Mouse (Mus musculus) left cerebral cortex, adult 6 months (tissue): ENCODE measurements around the gene Rcn2. TPM values are rescaled to one million over a fixed set of nuclear protein-coding genes. Genes with fewer than 3 reads are reported as not detected.

Source experiments
- long read RNA-seq, 2 experiments: library from polyadenylated mRNA; unstranded; transcript quantifications; one replicate each; pipeline ENCODE4 v2.0.0; 2019 to 2020
- polyA plus RNA-seq: library from polyadenylated mRNA; unstranded; fragments of <200 nt; fragmentation: Nextera tagmentation; gene quantifications from 2 replicates; pipeline ENCODE4 v1.2.3, GENCODE M21; 2021

Gene Rcn2
- polyA plus RNA-seq: 128 and 143 TPM in 2 replicates
- long read RNA-seq, experiment 1, transcript Rcn2-201 (7 exons, 2,024 nt): major isoform, 1,097 of 1,174 reads
- long read RNA-seq, experiment 1, partial matches to known transcripts: 30 of 1,174 reads
- long read RNA-seq, experiment 1, other reads (novel, unspliced or antisense): 46 of 1,174 reads
- long read RNA-seq, experiment 2, transcript Rcn2-201 (7 exons, 2,024 nt): major isoform, 234 of 290 reads
- long read RNA-seq, experiment 2, partial matches to known transcripts: 45 of 290 reads
- long read RNA-seq, experiment 2, other reads (novel, unspliced or antisense): 10 of 290 reads

GRCm38 (mm10) chr9:56041372-56042180 lies at the start of gene Rcn2:
TSS of gene Rcn2 (plus strand) at chr9:56041845.

DNA sequence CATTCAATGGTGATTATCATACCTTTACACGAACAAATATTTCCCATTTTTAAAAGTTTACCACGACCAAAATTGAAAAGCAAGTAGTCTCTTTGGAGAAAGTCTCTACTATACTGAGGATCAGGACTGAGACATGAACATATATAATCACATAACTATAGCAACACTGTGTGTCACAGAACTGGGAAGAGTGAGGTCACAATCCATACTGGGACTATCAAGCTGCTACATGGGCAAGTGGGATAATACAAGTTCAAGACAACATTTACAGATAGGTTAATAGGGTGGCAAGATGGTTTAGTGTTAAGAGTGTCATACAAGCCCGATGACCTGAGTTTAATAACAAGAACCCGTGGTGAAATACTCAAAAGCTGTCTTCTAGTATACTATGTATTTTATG lies 31.2 kb upstream of the Rcn2 start, which contains the start of gene 4930563M21Rik:
Gene 4930563M21Rik (minus strand): TSS at position 101 of the 400 bp plus-strand sequence.

GRCm38 (mm10) chr9:56089778-56090520 lies 48.3 kb downstream of the Rcn2 start, which contains the start of gene Pstpip1:
TSS of gene Pstpip1 (plus strand) at chr9:56089962.

Other genes starting within 250 kb of the Rcn2 start
- 8.1 and 9.8 TPM in 2 replicates for gene Scaper, start 103.7 kb upstream of the Rcn2 start, polyA plus RNA-seq
- not detected in 2 replicates for gene 4930563M21Rik, start 31.3 kb upstream of the Rcn2 start, polyA plus RNA-seq
- 1.8 and 3.9 TPM in 2 replicates for gene Pstpip1, start 48.1 kb downstream of the Rcn2 start, polyA plus RNA-seq
- 671 and 742 TPM in 2 replicates for gene Tspan3, start 123.6 kb downstream of the Rcn2 start, polyA plus RNA-seq